Mouse (Mus musculus) gastrocnemius, postnatal 4 days (tissue): ENCODE measurements around the gene Reck. TPM values are rescaled to one million over a fixed set of nuclear protein-coding genes. Genes with fewer than 3 reads are reported as not detected.

ENCODE experiments used
- DNase-seq, 2 experiments: peaks; one replicate each; pipeline ENCODE4 v3.0.0; 2021 to 2022; ENCODE audit warnings: low spot score in 2 of 2, mixed read lengths in 2 of 2
- long read RNA-seq, 2 experiments: library from polyadenylated mRNA; stranded (forward); transcript quantifications; one replicate each; pipeline ENCODE4 v2.0.0; 2021
- total RNA-seq, 2 experiments: library from RNA; stranded (reverse); gene quantifications; 2 replicates each; pipeline ENCODE4 v1.2.3; 2021

The Reck gene
- total RNA-seq, result 10 to 100 TPM; 25.7 to 26.2 TPM
- long read RNA-seq, experiment 1, full-length matches to known transcripts, result 25 of 28 reads
- long read RNA-seq, experiment 1, partial matches to known transcripts, result 0 of 28 reads
- long read RNA-seq, experiment 1, other reads (novel, unspliced or antisense), result 3 of 28 reads
- long read RNA-seq, experiment 2, full-length matches to known transcripts, result 20 of 30 reads
- long read RNA-seq, experiment 2, partial matches to known transcripts, result 7 of 30 reads
- long read RNA-seq, experiment 2, other reads (novel, unspliced or antisense), result 3 of 30 reads

DNA sequence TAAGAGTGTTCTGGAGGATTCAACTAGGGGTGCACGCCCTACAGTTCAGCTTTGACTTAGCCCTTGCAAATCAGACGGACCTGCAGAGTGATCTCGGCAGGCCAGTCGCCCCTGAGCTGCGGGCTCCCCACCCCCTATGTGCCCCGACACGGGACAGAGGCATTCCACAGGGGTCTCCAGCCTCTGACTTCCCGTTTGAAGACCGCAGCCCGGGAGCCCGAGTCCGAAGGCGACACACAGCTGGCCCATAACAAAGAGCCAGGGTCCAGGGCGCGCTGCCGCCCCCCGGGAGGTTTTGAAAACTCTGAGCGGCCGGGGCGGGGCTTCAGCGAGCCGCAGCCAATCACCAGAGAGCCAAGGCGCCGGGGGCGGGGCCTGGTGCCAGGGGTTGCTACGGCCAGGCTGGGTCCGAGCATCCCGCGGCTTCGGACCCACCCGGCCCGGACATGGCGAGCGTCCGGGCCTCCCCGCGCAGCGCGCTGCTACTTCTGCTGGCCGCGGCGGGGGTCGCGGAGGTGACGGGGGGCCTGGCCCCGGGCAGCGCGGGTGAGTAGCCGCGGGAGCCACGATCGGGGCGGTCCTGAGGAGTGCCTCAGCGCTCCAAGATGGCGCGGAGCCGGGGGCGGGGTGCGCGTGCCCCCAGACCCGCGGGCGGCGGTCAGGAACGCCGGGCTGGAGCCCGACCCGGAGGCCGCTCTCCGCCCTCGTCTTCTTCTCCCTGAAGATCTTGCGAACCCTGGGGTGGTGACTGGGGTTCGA, at the start of gene Reck:
Reck (plus strand) TSS at position 371 of the 759 bp plus-strand sequence.
- peak; percentile 86 to 89 for DNase-seq

GRCm38 (mm10) chr4:43828806-43829205, 46.5 kb upstream of the Reck start:
- no peak for DNase-seq

GRCm38 (mm10) chr4:43832031-43832430, 43.3 kb upstream of the Reck start:
- no peak for DNase-seq

GRCm38 (mm10) chr4:43833752-43834151, 41.6 kb upstream of the Reck start:
- DNase-seq, result no peak

GRCm38 (mm10) chr4:43834749-43835148, 40.6 kb upstream of the Reck start:
- no peak for DNase-seq

GRCm38 (mm10) chr4:43838326-43838725, 37.0 kb upstream of the Reck start:
- no peak for DNase-seq

DNA sequence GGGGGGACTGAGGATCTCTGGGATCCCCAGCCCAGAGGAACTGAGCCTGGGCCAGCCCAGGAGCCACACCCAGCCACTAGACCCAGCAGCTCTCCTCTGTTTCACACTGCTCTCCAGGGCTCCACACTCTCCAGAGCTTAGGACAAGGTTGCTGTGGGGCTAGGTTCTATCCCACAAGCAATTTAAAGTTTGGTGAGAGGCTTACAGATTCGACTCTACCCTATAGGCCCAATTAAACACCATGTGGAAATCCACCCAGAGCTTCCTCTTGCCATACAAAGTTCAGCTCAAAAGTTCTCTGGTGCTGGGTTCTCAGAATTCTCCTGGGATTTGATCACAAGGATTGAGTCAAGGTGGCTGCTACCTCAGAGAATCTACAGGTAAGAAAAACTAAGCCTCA, 35.2 kb upstream of the Reck start, which contains the start of gene Olfr157:
Olfr157 (minus strand) TSS at position 101 of the 400 bp plus-strand sequence.
- DNase-seq, result no peak

- no peak for DNase-seq
Observed at GRCm38 (mm10) chr4:43851265-43851664, 24.1 kb upstream of the Reck start, which contains the start of gene Olfr155. Gene Olfr155, plus strand, starts transcription at chr4:43851565.

DNA sequence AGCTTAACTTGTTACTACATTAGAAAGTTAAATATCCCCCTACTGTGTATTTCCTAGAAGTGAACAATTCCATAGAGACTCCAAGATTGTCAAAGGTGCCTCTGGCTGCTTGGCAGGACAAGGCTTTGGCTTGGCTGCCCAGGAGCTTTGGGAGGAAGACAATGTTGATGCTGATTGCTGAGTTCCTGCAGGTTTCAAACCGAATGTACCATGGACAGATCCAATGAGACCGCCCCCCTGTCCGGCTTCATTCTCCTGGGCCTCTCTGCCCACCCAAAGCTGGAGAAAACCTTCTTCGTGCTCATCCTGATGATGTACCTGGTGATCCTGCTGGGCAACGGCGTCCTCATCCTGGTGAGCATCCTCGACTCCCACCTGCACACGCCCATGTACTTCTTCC, 21.2 kb upstream of the Reck start:
- no peak for DNase-seq

DNA sequence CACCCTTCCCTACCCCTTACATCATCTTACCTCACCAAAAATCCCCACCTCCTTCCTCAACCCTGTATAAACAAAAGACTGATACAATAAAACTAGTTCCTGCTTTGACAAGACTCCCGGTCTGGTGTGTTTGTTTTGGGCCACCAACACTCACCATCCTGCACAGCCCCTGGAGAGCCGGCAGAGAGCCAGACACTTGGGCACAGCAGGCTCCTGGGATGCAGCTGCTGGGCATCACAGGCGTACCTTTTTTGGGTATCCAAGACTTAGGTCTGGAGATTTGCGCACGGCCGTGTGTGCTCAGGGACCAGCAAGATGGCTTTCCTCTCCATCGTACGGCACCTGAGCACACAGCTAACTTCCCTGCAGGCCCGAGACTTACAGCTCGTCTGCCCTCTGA, 15.4 kb upstream of the Reck start:
- DNase-seq, result no peak

- peak; percentile 28 to 63 for DNase-seq
Observed at GRCm38 (mm10) chr4:43860744-43861519, 14.4 kb upstream of the Reck start.

GRCm38 (mm10) chr4:43863298-43863697, 12.0 kb upstream of the Reck start:
- no peak for DNase-seq

- DNase-seq, result no peak
Observed at GRCm38 (mm10) chr4:43869821-43870220, 5.5 kb upstream of the Reck start.

- DNase-seq, result no peak
Observed at GRCm38 (mm10) chr4:43874501-43874900, 829 bp upstream of the Reck start.

DNA sequence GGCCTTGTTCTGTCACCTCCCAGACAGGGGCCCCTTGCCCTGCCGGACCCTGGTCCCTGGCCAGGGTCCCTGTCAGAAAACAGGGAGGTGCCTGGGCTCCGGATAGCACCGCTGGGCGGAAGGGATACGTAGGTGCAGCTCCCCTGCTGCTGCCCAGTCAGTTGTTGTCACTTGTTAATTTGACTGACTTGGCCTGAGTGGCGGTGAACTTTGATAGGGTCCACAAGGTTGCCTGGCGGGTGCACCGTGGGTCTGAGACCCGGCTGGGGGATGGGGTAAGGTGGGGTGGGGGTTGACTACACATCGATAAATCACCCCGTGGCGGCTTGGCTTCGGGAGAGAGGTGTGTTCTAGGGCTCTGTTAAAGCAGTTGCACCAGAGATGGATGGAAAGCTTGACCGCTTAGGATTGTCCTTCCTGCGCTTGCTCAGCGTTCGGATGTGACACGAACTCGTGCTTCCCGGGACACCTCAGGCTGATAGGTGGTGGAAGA, 635 bp downstream of the Reck start:
- DNase-seq, result peak; percentile 12 to 19

GRCm38 (mm10) chr4:43877230-43877629, 1.9 kb downstream of the Reck start:
- no peak for DNase-seq

DNA sequence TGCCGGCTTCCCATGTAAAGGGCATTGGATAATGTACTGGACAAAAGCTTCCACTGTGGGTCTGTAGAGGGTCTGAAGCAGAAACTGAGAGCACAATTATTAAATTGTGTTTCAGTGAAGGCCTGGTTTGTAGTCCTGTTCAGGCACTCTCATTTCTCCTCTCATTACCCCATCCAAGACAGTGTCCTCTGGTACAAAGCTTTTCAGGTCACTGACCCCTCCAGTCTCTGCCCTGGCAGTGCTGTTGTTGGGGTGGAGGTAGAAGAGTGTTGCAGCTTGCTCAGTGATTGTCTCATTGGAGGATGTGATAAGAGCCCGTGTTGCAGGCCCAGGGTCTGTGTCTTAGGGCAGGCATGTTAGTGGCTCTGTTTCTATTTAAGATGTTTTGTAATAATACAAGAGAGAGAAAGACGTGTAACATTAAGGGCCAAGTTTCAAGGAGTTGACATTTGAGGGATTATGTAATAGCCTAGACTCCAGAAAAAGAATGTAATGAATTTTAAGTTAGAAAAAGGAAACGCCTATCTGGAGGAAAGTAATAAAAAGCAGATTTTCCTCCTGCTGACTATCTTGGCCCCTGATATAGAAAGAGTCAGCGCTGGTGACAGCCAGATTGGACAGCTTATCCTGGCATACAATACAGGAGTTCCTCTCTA, 2.9 kb downstream of the Reck start:
- DNase-seq, result no peak

GRCm38 (mm10) chr4:43879566-43879965, 4.2 kb downstream of the Reck start:
- no peak for DNase-seq

DNA sequence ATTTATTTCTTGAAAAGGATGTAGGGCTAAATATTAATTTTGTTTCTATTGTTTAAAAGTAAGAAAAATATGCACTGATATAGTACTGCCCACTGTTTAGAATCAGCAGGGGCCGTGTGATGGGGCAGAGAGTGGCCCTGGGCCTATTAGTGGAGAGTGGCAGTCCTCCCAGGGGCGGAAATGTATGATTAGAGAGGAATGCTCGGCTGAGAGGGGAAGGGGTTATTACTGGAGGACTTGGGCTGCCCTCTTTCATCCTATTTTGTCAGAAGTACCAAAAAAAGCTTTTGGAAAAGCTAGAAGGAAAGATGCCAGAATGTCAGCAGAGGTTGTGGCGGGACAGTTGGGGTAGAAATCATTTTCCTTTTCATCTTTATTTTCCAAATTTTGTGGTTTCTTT, 8.9 kb downstream of the Reck start:
- no peak for DNase-seq

- DNase-seq, result no peak
Observed at GRCm38 (mm10) chr4:43891247-43891646, 15.9 kb downstream of the Reck start.

- DNase-seq, result no peak
Observed at GRCm38 (mm10) chr4:43897209-43897608, 21.9 kb downstream of the Reck start.
